Mouse (Mus musculus) heart, adult 9 months (tissue): ENCODE measurements around the gene Rtp4.

ENCODE experiments used
- DNase-seq, 2 experiments: peaks; one replicate each; pipeline ENCODE4 v3.0.0; 2022; ENCODE audit warnings: low spot score in 2 of 2

Rtp4 gene

GRCm38 (mm10) chr16:23591119-23592105 lies 71.3 kb downstream of the Rtp4 start:
- DNase-seq = no peak

GRCm38 (mm10) chr16:23592501-23592900 lies 72.4 kb downstream of the Rtp4 start:
- peak in 1 of 2 experiments; percentile 3 for DNase-seq

GRCm38 (mm10) chr16:23596696-23597095 lies 76.6 kb downstream of the Rtp4 start:
- no peak for DNase-seq

GRCm38 (mm10) chr16:23597968-23598367 lies 77.9 kb downstream of the Rtp4 start:
- no peak for DNase-seq

GRCm38 (mm10) chr16:23606220-23606619 lies 86.1 kb downstream of the Rtp4 start:
- no peak for DNase-seq

- no peak for DNase-seq
Observed at GRCm38 (mm10) chr16:23606651-23607050, 86.6 kb downstream of the Rtp4 start.

- DNase-seq = no peak
Observed at GRCm38 (mm10) chr16:23607911-23608410, 87.9 kb downstream of the Rtp4 start.

GRCm38 (mm10) chr16:23609748-23610185 lies 89.7 kb downstream of the Rtp4 start:
- DNase-seq = peak; percentile 77 to 79

- no peak for DNase-seq
Observed at GRCm38 (mm10) chr16:23624205-23624604, 104.1 kb downstream of the Rtp4 start.

- no peak for DNase-seq
Observed at GRCm38 (mm10) chr16:23631531-23631930, 111.4 kb downstream of the Rtp4 start.

- DNase-seq = no peak
Observed at GRCm38 (mm10) chr16:23632681-23633080, 112.6 kb downstream of the Rtp4 start.

GRCm38 (mm10) chr16:23653028-23653427 lies 132.9 kb downstream of the Rtp4 start:
- no peak for DNase-seq

- DNase-seq = no peak
Observed at GRCm38 (mm10) chr16:23653479-23653878, 133.4 kb downstream of the Rtp4 start.

- no peak for DNase-seq
Observed at GRCm38 (mm10) chr16:23659597-23660531, 139.8 kb downstream of the Rtp4 start.
